Mouse (Mus musculus) intestine, embryonic 15.5 days (tissue): ENCODE measurements at regions not wholly inside any gene's neighbourhood (a gene's known extent, or its start where the extent isn't known, plus 50 kb on each side); places are given as distances from the start of the nearest gene placed in this dataset.

Experiments used
- ATAC-seq: fragments of 200-750 bp; cut with Nextera tagmentation; 2 replicates; pipeline ENCODE4 v1.8.0; 2017; ENCODE audit warnings: moderate TSS enrichment, moderate library complexity
- H3K27ac ChIP-seq: fragments of 300-500 bp; sonication (generic); 2 replicates; pipeline ENCODE4 v1.5.1; 2015; ENCODE audit warnings: mild to moderate bottlenecking, inconsistent platforms
- H3K27me3 ChIP-seq: fragments of 300-500 bp; sonication (generic); replicated peaks from 2 replicates; pipeline ENCODE4 v1.6.1; 2015; ENCODE audit warnings: inconsistent platforms
- H3K36me3 ChIP-seq: fragments of 300-500 bp; sonication (generic); 2 replicates; pipeline ENCODE4 v1.6.1; 2015; ENCODE audit warnings: inconsistent platforms
- H3K4me1 ChIP-seq: fragments of 300-500 bp; sonication (generic); replicated peaks from 2 replicates; pipeline ENCODE4 v1.6.1; 2015; ENCODE audit warnings: inconsistent platforms
- H3K4me2 ChIP-seq: fragments of 300-500 bp; sonication (generic); replicated peaks from 2 replicates; pipeline ENCODE4 v1.6.1; 2015; ENCODE audit warnings: mild to moderate bottlenecking, inconsistent platforms
- H3K4me3 ChIP-seq: fragments of 300-500 bp; sonication (generic); replicated peaks from 2 replicates; pipeline ENCODE4 v1.5.1; 2015; ENCODE audit warnings: inconsistent platforms
- H3K9ac ChIP-seq: fragments of 300-500 bp; sonication (generic); 2 replicates; pipeline ENCODE4 v1.6.1; 2015; ENCODE audit warnings: inconsistent platforms
- H3K9me3 ChIP-seq: fragments of 300-500 bp; sonication (generic); 2 replicates; pipeline ENCODE4 v1.6.1; 2016; ENCODE audit warnings: inconsistent platforms
- WGBS: fragments of 180-500 bp; shearing (Covaris S2); methylation state at CpG from one replicate; pipeline ENCODE4 v1.1.7; 2015; 5-methylcytosine and 5-hydroxymethylcytosine counted together

GRCm38 (mm10) chr3:103408724-103409123, 129.6 kb downstream of the Trim33 start:
- H3K4me3 ChIP-seq, result no peak overlapping the region
- H3K27me3 ChIP-seq, result no peaks in the 10 kb centered on the region
- no peaks in the 10 kb centered on the region for H3K4me1 ChIP-seq
- whole genome bisulfite sequencing, result 86% methylated on average over 5 of the region's 5 CpGs
- H3K9ac ChIP-seq, result no peak overlapping the region
- H3K9me3 ChIP-seq, result no peaks in the 10 kb centered on the region
- H3K4me2 ChIP-seq, result no peak overlapping the region
- ATAC-seq, result no peak
- no peak overlapping the region for H3K27ac ChIP-seq
- H3K36me3 ChIP-seq, result no peaks in the 10 kb centered on the region

GRCm38 (mm10) chr3:103412247-103412646, 133.2 kb downstream of the Trim33 start:
- Histone ChIP-seq H3K4me1 (peaks cover 5% of the 10 kb centered on the region; the same call in 1 of the 2 replicates), H3K36me3 (no peaks in the 10 kb centered on the region), H3K4me2 (no peak overlapping the region), H3K27me3 (no peaks in the 10 kb centered on the region), H3K9ac (no peak overlapping the region), H3K27ac (no peak overlapping the region), H3K4me3 (no peak overlapping the region), H3K9me3 (no peaks in the 10 kb centered on the region)
- ATAC-seq, result no peak
- 57% methylated on average over 2 of the region's 2 CpGs for WGBS

GRCm38 (mm10) chr3:103415051-103415695, 136.1 kb downstream of the Trim33 start:
- H3K9ac ChIP-seq, result no peak overlapping the region
- H3K9me3 ChIP-seq, result no peaks in the 10 kb centered on the region
- ATAC-seq, result no peak
- WGBS, result 75% methylated on average over 8 of the region's 8 CpGs
- no peaks in the 10 kb centered on the region for H3K27me3 ChIP-seq
- H3K4me2 ChIP-seq, result no peak overlapping the region
- H3K4me3 ChIP-seq, result no peak overlapping the region
- peaks cover 8% of the 10 kb centered on the region; the same call in 1 of the 2 replicates for H3K4me1 ChIP-seq
- no peak overlapping the region for H3K27ac ChIP-seq
- no peaks in the 10 kb centered on the region for H3K36me3 ChIP-seq

GRCm38 (mm10) chr3:103416296-103416695, 137.2 kb downstream of the Trim33 start:
- no peak overlapping the region for H3K9ac ChIP-seq
- H3K4me3 ChIP-seq, result no peak overlapping the region
- no peak overlapping the region for H3K4me2 ChIP-seq
- H3K9me3 ChIP-seq, result no peaks in the 10 kb centered on the region
- 18% methylated on average over 2 of the region's 2 CpGs for WGBS
- ATAC-seq, result no peak
- no peaks in the 10 kb centered on the region for H3K27me3 ChIP-seq
- H3K4me1 ChIP-seq, result peaks cover 17% of the 10 kb centered on the region; the same call in 1 of the 2 replicates
- H3K36me3 ChIP-seq, result no peaks in the 10 kb centered on the region
- no peak overlapping the region for H3K27ac ChIP-seq

GRCm38 (mm10) chr3:103417781-103418180, 138.7 kb downstream of the Trim33 start:
- H3K27me3 ChIP-seq, result no peaks in the 10 kb centered on the region
- no peaks in the 10 kb centered on the region for H3K9me3 ChIP-seq
- no peak overlapping the region for H3K27ac ChIP-seq
- no peak overlapping the region for H3K4me3 ChIP-seq
- no peak overlapping the region for H3K4me2 ChIP-seq
- H3K36me3 ChIP-seq, result no peaks in the 10 kb centered on the region
- no peak for ATAC-seq
- H3K9ac ChIP-seq, result no peak overlapping the region
- 95% methylated on average over 4 of the region's 4 CpGs for WGBS
- peaks cover 19% of the 10 kb centered on the region; the same call in 1 of the 2 replicates for H3K4me1 ChIP-seq

GRCm38 (mm10) chr3:103419761-103420620, 140.9 kb downstream of the Trim33 start:
- no peak overlapping the region for H3K9ac ChIP-seq
- no peak overlapping the region for H3K4me3 ChIP-seq
- no peaks in the 10 kb centered on the region for H3K27me3 ChIP-seq
- WGBS, result 17% methylated on average over 4 of the region's 4 CpGs
- no peak overlapping the region for H3K4me2 ChIP-seq
- peak; percentile 95 for ATAC-seq
- peak overlapping the region; percentile 72 for H3K27ac ChIP-seq
- H3K4me1 ChIP-seq, result peaks cover 19% of the 10 kb centered on the region; the same call in 1 of the 2 replicates
- no peaks in the 10 kb centered on the region for H3K36me3 ChIP-seq
- H3K9me3 ChIP-seq, result no peaks in the 10 kb centered on the region

- H3K4me2 ChIP-seq, result no peak overlapping the region
- 57% methylated on average over 12 of the region's 12 CpGs for WGBS
- H3K9ac ChIP-seq, result no peak overlapping the region
Measured at GRCm38 (mm10) chr3:103420621-103421274, 141.7 kb downstream of the Trim33 start.

GRCm38 (mm10) chr3:103421275-103421621, 142.2 kb downstream of the Trim33 start:
- H3K27me3 ChIP-seq, result no peaks in the 10 kb centered on the region
- no peak overlapping the region for H3K4me3 ChIP-seq
- H3K4me2 ChIP-seq, result no peak overlapping the region
- H3K9ac ChIP-seq, result no peak overlapping the region
- no peaks in the 10 kb centered on the region for H3K9me3 ChIP-seq
- peaks cover 15% of the 10 kb centered on the region; the same call in 1 of the 2 replicates for H3K4me1 ChIP-seq
- H3K27ac ChIP-seq, result peak overlapping the region; percentile 49; the same call in 1 of the 2 replicates
- H3K36me3 ChIP-seq, result no peaks in the 10 kb centered on the region
- no peak for ATAC-seq
- WGBS, result 43% methylated on average over 9 of the region's 9 CpGs

More at GRCm38 (mm10) chr3:103420621-103421274, 141.7 kb downstream of the Trim33 start:
- no peaks in the 10 kb centered on the region for H3K9me3 ChIP-seq
- ATAC-seq, result no peak
- H3K27ac ChIP-seq, result peak overlapping the region; percentile 72
- no peak overlapping the region for H3K4me3 ChIP-seq
- peaks cover 19% of the 10 kb centered on the region; the same call in 1 of the 2 replicates for H3K4me1 ChIP-seq
- H3K27me3 ChIP-seq, result no peaks in the 10 kb centered on the region
- H3K36me3 ChIP-seq, result no peaks in the 10 kb centered on the region

GRCm38 (mm10) chr3:103422806-103423205, 143.7 kb downstream of the Trim33 start:
- Histone ChIP-seq H3K4me2 (no peak overlapping the region), H3K36me3 (no peaks in the 10 kb centered on the region), H3K9ac (no peak overlapping the region), H3K9me3 (no peaks in the 10 kb centered on the region), H3K27ac (no peak overlapping the region), H3K27me3 (no peaks in the 10 kb centered on the region), H3K4me3 (no peak overlapping the region), H3K4me1 (peaks cover 14% of the 10 kb centered on the region; the same call in 1 of the 2 replicates)
- no peak for ATAC-seq
- WGBS, result 88% methylated on average over 12 of the region's 12 CpGs

GRCm38 (mm10) chr3:103423290-103423689, 144.2 kb downstream of the Trim33 start:
- 91% methylated on average over 4 of the region's 4 CpGs for WGBS
- no peaks in the 10 kb centered on the region for H3K27me3 ChIP-seq
- H3K4me3 ChIP-seq, result no peak overlapping the region
- no peak overlapping the region for H3K9ac ChIP-seq
- H3K4me1 ChIP-seq, result peaks cover 14% of the 10 kb centered on the region; the same call in 1 of the 2 replicates
- H3K36me3 ChIP-seq, result no peaks in the 10 kb centered on the region
- H3K4me2 ChIP-seq, result no peak overlapping the region
- no peak for ATAC-seq
- H3K9me3 ChIP-seq, result no peaks in the 10 kb centered on the region
- H3K27ac ChIP-seq, result no peak overlapping the region

GRCm38 (mm10) chr3:103425812-103426430, 146.8 kb downstream of the Trim33 start:
- 79% methylated on average over 19 of the region's 19 CpGs for WGBS
- H3K27ac ChIP-seq, result no peak overlapping the region
- H3K4me2 ChIP-seq, result no peak overlapping the region
- H3K27me3 ChIP-seq, result no peaks in the 10 kb centered on the region
- peaks cover 7% of the 10 kb centered on the region; the same call in 1 of the 2 replicates for H3K4me1 ChIP-seq
- no peaks in the 10 kb centered on the region for H3K36me3 ChIP-seq
- no peaks in the 10 kb centered on the region for H3K9me3 ChIP-seq
- no peak overlapping the region for H3K4me3 ChIP-seq
- H3K9ac ChIP-seq, result no peak overlapping the region
- no peak for ATAC-seq
